Mouse (Mus musculus): Measurements from ENCODE around the gene Tmsb10. TPM values are rescaled to one million over a fixed set of nuclear protein-coding genes. Genes with fewer than 3 reads are reported as not detected.
A peak's percentile ranks its signal among the peaks of the same experiment; 100 is the strongest.

Gene Tmsb10
- 430 and 651 TPM in 2 replicates for total RNA-seq (2012; rRNA removed)

DNA sequence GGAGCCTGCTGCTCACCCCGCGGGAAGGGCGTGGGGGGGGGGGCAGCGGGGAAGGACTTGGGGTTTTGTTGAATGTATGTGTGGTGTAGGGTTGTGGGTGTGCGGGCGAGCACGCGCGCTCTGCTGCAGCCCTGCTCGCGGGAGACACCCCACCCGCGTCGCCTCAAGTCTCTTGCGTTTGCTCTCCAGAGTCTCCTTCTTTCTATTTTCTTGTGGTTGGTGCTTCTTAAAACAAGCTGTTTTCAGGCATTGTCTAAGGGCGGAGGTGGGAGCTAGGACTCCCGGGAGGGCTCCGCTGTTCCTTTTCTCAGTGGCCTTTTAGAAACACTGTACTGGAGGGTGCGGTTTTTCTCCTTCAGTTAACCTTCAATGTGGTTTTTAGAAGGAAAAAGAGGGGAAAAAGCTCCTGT lies at the start of gene Tmsb10:
TSS of gene Tmsb10 (minus strand) at position 87 of the 410 bp plus-strand sequence.
- peak within 1 kb of the TSS; percentile 92 for H3K9ac ChIP-seq (ENCODE audit: insufficient read depth, low read depth, low read length, poor library complexity, severe bottlenecking)
- in situ Hi-C loops (cut with MboI; ENCODE audit: low sequenced_read_pairs in 2 of 2, unreplicated experiment in 2 of 2): no loop called here
- peak within 1 kb of the TSS; percentile 81 for H3K27ac ChIP-seq (ENCODE audit: insufficient read depth, low read depth, low read length, poor library complexity, severe bottlenecking)
- TF ChIP-seq MAFK (IDR thresholded peaks at IDR 0.05; ENCODE audit: insufficient read depth, low read depth, low read length): no peak
- no peak for TF ChIP-seq CHD2 (IDR thresholded peaks at IDR 0.05; ENCODE audit: low read depth, low read length)
- TF ChIP-seq ZNF384 (IDR thresholded peaks at IDR 0.05; ENCODE audit: low read depth, low read length): no peak
- TF ChIP-seq HCFC1 (IDR thresholded peaks at IDR 0.05; ENCODE audit: borderline replicate concordance, insufficient read depth, low read length): no peak
- TF ChIP-seq ZC3H11A (IDR thresholded peaks at IDR 0.05; ENCODE audit: borderline replicate concordance, low read depth, low read length): no peak
- no peaks in the 10 kb centered on the region for H3K36me3 ChIP-seq (ENCODE audit: control insufficient read depth, insufficient read depth, low read length, poor library complexity, severe bottlenecking)
- peak within 1 kb of the TSS; percentile 81 to 96 for H3K4me3 ChIP-seq (ENCODE audit: insufficient read depth in 1 of 2, low read depth in 1 of 2, low read length in 2 of 2, poor library complexity in 1 of 2, severe bottlenecking in 1 of 2)
- H3K4me1 ChIP-seq (ENCODE audit: control insufficient read depth in 2 of 2, insufficient read depth in 2 of 2, low read length in 2 of 2, poor library complexity in 1 of 2): peaks cover 10 to 11% of the 10 kb centered on the region in 2 experiments
- no peaks in the 10 kb centered on the region for H3K9me3 ChIP-seq (ENCODE audit: control insufficient read depth, insufficient read depth, low read depth, low read length)
- peak; percentile 36 for DNase-seq (ENCODE audit: low read depth, low spot score)

- Histone ChIP-seq H3K4me1 (ENCODE audit: control insufficient read depth in 2 of 2, insufficient read depth in 2 of 2, low read length in 2 of 2, poor library complexity in 1 of 2) (peaks cover 0 to 4% of the 10 kb centered on the region in 2 experiments; a peak in 2 of 4 replicates), H3K9me3 (ENCODE audit: control insufficient read depth, insufficient read depth, low read depth, low read length) (no peaks in the 10 kb centered on the region), H3K4me3 (ENCODE audit: insufficient read depth in 1 of 2, low read depth in 1 of 2, low read length in 2 of 2, poor library complexity in 1 of 2, severe bottlenecking in 1 of 2) (no peak overlapping the region), H3K9ac (ENCODE audit: insufficient read depth, low read depth, low read length, poor library complexity, severe bottlenecking) (no peak overlapping the region), H3K36me3 (ENCODE audit: control insufficient read depth, insufficient read depth, low read length, poor library complexity, severe bottlenecking) (no peaks in the 10 kb centered on the region), H3K27ac (ENCODE audit: insufficient read depth, low read depth, low read length, poor library complexity, severe bottlenecking) (no peak overlapping the region)
- in situ Hi-C loops (cut with MboI; ENCODE audit: low sequenced_read_pairs in 2 of 2, unreplicated experiment in 2 of 2): no loop called here
- DNase-seq (ENCODE audit: low read depth, low spot score): no peak
- TF ChIP-seq ZC3H11A (IDR thresholded peaks at IDR 0.05; ENCODE audit: borderline replicate concordance, low read depth, low read length): no peak
- TF ChIP-seq ZNF384 (IDR thresholded peaks at IDR 0.05; ENCODE audit: low read depth, low read length): no peak
- no peak for TF ChIP-seq MAFK (IDR thresholded peaks at IDR 0.05; ENCODE audit: insufficient read depth, low read depth, low read length)
- no peak for TF ChIP-seq HCFC1 (IDR thresholded peaks at IDR 0.05; ENCODE audit: borderline replicate concordance, insufficient read depth, low read length)
- no peak for TF ChIP-seq CHD2 (IDR thresholded peaks at IDR 0.05; ENCODE audit: low read depth, low read length)
Measured at GRCm38 (mm10) chr6:73003601-73004000, 45.1 kb upstream of the Tmsb10 start.

DNA sequence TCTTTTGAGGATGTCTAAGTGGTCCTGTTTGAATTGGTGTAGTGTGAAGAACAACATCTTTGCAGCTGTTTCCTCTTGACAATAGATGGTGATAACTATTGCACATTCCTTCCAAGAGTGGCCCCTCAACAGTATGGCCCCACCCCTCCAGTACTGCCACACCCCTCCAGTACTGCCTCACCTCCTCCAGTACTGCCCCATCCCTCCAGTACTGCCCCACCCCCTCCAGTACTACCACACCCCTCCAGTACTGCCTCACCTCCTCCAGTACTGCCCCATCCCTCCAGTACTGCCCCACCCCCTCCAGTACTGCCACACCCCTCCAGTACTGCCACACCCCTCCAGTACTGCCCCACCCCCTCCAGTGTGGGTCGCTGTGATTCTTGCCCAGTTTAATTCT lies 43.8 kb upstream of the Tmsb10 start:
- Histone ChIP-seq H3K4me1 (ENCODE audit: control insufficient read depth in 2 of 2, insufficient read depth in 2 of 2, low read length in 2 of 2, poor library complexity in 1 of 2) (peaks cover 0 to 4% of the 10 kb centered on the region in 2 experiments; a peak in 2 of 4 replicates), H3K36me3 (ENCODE audit: control insufficient read depth, insufficient read depth, low read length, poor library complexity, severe bottlenecking) (no peaks in the 10 kb centered on the region), H3K9me3 (ENCODE audit: control insufficient read depth, insufficient read depth, low read depth, low read length) (no peaks in the 10 kb centered on the region), H3K27ac (ENCODE audit: insufficient read depth, low read depth, low read length, poor library complexity, severe bottlenecking) (no peak overlapping the region), H3K4me3 (ENCODE audit: insufficient read depth in 1 of 2, low read depth in 1 of 2, low read length in 2 of 2, poor library complexity in 1 of 2, severe bottlenecking in 1 of 2) (no peak overlapping the region), H3K9ac (ENCODE audit: insufficient read depth, low read depth, low read length, poor library complexity, severe bottlenecking) (no peak overlapping the region)
- in situ Hi-C loops (cut with MboI; ENCODE audit: low sequenced_read_pairs in 2 of 2, unreplicated experiment in 2 of 2): no loop called here
- DNase-seq (ENCODE audit: low read depth, low spot score): no peak
- no peak for TF ChIP-seq ZNF384 (IDR thresholded peaks at IDR 0.05; ENCODE audit: low read depth, low read length)
- TF ChIP-seq MAFK (IDR thresholded peaks at IDR 0.05; ENCODE audit: insufficient read depth, low read depth, low read length): no peak
- no peak for TF ChIP-seq CHD2 (IDR thresholded peaks at IDR 0.05; ENCODE audit: low read depth, low read length)
- no peak for TF ChIP-seq ZC3H11A (IDR thresholded peaks at IDR 0.05; ENCODE audit: borderline replicate concordance, low read depth, low read length)
- no peak for TF ChIP-seq HCFC1 (IDR thresholded peaks at IDR 0.05; ENCODE audit: borderline replicate concordance, insufficient read depth, low read length)

GRCm38 (mm10) chr6:72998809-72999208 lies 40.3 kb upstream of the Tmsb10 start:
- Histone ChIP-seq H3K9me3 (ENCODE audit: control insufficient read depth, insufficient read depth, low read depth, low read length) (no peaks in the 10 kb centered on the region), H3K36me3 (ENCODE audit: control insufficient read depth, insufficient read depth, low read length, poor library complexity, severe bottlenecking) (no peaks in the 10 kb centered on the region), H3K4me3 (ENCODE audit: insufficient read depth in 1 of 2, low read depth in 1 of 2, low read length in 2 of 2, poor library complexity in 1 of 2, severe bottlenecking in 1 of 2) (no peak overlapping the region), H3K4me1 (ENCODE audit: control insufficient read depth in 2 of 2, insufficient read depth in 2 of 2, low read length in 2 of 2, poor library complexity in 1 of 2) (peaks cover 0 to 4% of the 10 kb centered on the region in 2 experiments; a peak in 2 of 4 replicates), H3K9ac (ENCODE audit: insufficient read depth, low read depth, low read length, poor library complexity, severe bottlenecking) (no peak overlapping the region), H3K27ac (ENCODE audit: insufficient read depth, low read depth, low read length, poor library complexity, severe bottlenecking) (no peak overlapping the region)
- TF ChIP-seq CHD2 (IDR thresholded peaks at IDR 0.05; ENCODE audit: low read depth, low read length): no peak
- no peak for TF ChIP-seq ZC3H11A (IDR thresholded peaks at IDR 0.05; ENCODE audit: borderline replicate concordance, low read depth, low read length)
- no peak for TF ChIP-seq MAFK (IDR thresholded peaks at IDR 0.05; ENCODE audit: insufficient read depth, low read depth, low read length)
- no peak for TF ChIP-seq HCFC1 (IDR thresholded peaks at IDR 0.05; ENCODE audit: borderline replicate concordance, insufficient read depth, low read length)
- no peak for TF ChIP-seq ZNF384 (IDR thresholded peaks at IDR 0.05; ENCODE audit: low read depth, low read length)
- no peak for DNase-seq (ENCODE audit: low read depth, low spot score)
- in situ Hi-C loops (cut with MboI; ENCODE audit: low sequenced_read_pairs in 2 of 2, unreplicated experiment in 2 of 2): no loop called here
